Mouse (Mus musculus) frontal cortex, postnatal 36 days (tissue): ENCODE data around the gene Lrrc73.
A peak's percentile ranks its signal among the peaks of the same experiment; 100 is the strongest.

Experiments
- DNase-seq, 2 experiments: peaks; one replicate each; pipeline ENCODE4 v3.0.0; 2022; ENCODE audit warnings: low spot score in 2 of 2

The Lrrc73 gene

DNA sequence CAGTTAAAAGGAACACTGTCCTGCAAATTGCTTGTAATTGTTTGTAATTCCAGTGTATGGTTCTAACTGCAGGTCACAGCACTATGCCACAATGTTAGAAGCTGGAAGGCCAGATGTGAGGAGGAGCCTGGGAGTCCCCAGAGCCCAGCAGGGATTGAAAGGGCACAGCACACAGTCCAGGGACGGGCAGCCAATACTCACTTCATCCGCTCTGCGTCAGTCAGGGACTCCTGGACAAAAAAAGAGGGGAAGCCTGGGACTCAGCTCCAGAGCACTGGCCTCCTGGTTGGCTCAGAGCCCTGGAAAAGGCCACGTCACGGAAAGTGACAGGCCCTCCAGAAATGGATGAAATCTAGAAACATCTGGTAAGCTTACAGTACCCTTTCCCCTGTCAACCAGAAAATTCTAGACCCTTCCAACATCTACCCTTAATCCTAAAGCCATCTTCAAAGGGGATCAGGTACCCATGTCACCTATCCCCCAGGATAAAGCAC lies 8.9 kb downstream of the Lrrc73 start:
- no peak for DNase-seq

DNA sequence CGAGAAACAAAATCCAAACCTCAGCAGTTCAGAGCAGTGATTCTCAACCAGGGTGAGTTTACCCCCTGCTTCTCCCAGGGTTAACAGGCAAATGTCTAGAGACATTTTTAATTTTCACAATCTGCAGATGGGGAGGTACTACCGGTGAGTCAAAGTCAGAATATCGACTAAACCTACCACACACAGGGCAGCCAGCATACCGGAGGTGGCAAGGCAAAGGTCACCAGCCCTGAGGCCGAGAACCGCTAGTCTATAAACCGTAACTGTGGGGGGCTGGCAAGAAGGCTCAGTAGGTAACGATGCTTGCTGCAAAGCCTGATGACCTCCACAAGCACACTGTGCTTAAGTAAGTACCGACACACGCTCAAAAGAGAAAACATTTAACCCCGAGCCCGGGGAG lies 12.2 kb downstream of the Lrrc73 start:
- DNase-seq: no peak

DNA sequence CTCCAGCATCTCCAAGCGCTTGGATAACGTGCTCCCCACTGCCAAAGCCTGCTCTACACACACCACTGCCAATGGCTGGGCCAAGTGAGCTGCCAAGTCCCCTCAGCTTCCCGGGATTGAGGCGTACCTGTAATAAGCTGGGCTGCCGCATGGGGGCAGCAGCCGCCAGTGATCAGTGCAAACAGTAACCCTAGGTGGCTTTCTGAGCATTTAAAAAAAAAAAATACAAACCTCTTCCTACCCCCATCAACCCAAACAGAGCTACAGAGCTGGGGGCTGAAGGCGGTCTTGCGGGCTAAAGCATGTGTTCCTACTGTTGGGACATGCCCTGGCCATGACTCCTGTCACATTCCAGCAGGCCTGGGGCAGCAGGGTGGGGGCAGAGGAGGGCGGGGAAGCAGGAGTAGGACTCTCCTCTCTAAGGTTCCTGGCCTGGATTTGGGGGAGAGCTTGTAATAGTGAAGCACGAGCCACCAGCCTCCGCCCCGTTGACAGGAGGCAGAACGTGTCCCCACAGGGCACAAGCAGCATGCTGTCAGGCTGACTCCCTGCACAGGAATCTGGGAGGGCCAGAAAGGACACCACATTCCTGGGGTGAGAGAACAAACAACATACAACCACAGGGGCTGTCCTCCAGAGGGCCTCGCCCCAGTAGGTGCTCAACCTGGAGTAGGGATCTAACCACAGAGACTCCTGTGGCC lies 12.7 kb downstream of the Lrrc73 start:
- DNase-seq: peak; percentile 90 to 91

DNA sequence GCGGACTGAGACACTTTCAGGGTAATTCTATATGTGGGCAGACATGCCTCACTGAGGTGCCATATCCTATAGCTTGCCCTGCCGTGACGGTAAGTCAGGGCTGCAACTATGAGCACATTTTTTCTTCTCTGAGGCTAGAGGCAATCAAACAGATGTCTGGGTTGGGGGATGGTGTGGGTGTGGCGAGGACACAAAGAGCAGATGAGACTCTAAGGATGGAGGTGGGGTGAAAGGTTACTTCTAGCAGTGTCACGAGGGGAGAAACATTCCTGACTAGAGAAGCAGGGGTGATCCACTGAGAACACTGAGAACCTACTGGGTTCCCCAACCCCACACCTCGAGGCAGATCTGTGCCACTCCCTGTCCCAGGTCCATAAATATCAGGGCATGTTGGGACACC lies 13.7 kb downstream of the Lrrc73 start:
- DNase-seq: no peak

DNA sequence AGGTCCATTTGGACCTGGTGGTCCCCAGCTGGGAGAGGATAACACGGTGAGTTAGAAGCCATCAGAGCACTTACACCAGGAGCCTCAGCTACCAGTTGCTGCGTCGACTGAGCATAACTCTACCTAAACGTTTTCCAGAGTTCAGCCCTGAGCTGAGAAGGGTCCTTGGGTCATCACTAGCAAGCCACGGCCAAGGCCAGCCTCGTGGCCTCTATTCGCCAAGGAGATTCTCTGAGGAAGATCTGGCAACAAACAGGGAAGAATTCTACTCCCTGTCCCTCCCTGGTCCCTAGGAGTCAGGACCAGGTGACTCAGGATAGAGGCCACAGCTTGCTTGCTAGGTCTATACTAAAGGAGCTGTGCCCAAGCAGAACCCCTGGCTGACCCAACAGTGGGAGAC lies 14.2 kb downstream of the Lrrc73 start:
- no peak for DNase-seq

DNA sequence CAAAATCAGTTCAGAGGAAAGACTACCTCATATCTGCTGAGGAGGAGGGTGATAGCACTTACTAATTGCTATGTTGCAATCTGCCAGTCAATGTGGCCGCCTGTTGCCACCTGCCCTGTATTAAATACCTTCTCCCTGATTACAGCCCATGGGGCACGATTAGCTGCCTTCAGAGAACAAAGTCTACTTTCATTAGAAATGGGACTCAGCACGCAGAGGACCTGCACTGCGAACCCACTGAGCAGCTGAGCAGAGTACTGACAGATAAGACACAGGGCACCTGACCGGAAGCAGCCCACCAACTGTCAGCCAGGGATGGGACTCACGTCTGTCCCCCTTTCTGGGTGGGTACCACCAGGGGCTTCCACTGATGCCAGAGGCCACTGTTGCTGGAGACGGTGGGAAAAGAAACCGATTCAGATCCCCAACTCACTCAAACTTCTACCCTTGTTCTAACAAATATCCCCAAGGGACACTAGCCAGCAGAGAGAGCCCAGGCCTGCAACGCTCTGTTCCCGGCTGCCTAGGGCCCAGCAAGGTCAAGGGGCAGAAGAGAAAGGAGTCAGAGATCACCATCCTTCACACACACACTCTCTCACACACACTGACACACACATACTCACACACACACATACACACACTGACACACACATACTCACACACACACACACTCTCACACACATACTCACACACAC lies 14.8 kb downstream of the Lrrc73 start:
- no peak for DNase-seq

DNA sequence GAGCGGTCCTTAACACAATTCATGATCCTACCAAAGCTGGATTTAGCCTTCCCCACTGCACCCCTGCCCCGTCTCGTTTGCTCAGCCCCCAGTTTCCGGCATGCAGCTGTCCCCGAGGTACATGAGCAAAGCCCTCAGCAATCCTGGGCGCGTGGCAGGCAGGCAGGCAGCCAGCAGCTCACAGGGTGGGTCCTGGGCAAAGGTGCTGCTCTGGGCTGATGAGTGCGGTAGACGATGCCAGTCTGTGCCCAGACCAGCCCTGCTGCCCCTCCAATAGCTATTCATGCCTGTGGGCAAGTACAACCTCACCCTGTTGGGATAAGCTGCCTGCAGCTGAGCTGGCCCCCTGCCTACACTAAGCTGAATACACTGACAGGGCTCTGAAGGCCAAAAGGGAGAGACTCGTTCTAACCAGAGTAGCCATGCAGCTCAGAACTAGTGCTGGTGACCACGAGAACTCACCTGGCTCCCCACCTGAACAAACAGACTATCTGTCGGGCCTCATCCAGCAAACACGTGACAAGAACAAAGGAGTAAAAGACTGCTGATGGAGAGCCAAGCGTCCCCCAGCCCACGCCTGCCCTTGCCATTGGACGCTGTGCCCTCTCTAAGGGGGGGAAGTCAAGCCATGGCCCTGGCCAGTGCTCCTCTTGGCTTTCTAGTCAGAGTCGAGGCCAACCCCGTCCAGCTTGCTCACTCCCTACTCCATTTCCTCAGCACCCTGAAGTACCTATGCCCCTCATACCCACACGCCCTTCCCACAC lies 16.6 kb downstream of the Lrrc73 start:
- DNase-seq: no peak

DNA sequence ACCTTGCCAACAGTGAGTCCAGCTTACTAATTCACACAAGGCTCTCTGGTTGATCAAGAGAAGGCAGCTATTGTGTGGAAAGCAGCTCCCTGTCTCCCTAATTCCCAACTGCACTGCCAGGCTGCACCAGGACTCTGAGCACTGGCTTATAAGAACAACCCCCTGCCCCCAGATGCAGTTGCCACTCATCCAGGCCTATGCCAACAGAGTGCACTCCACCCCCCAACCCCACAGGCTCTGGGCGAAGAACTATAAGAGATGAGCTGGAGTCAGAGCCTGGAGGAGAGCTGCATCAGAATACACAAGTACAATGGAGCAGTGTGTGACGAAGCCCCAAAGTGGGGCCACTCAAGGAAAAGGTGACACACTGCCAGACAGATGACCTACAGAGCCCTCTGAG lies 18.7 kb downstream of the Lrrc73 start:
- DNase-seq: no peak

DNA sequence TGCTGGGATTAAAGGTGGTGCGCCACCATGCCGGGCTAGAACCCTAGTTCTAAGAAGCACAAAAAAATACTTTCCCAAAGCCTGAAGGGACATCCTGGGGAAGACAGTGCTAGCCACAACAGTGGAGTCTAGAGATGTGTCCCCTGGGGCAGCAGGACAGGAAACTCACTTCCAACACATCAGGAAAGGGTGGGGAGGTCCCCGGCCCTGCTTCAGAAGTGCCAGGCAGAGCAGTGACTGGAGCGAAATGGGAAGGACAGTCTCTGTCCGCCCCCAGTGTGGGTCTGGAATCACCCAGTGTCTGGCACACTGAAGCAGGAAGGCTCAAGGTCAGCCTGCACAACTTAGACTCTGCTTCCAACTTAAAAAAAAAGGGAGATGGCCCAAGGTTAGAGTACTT lies 19.3 kb downstream of the Lrrc73 start:
- no peak for DNase-seq

DNA sequence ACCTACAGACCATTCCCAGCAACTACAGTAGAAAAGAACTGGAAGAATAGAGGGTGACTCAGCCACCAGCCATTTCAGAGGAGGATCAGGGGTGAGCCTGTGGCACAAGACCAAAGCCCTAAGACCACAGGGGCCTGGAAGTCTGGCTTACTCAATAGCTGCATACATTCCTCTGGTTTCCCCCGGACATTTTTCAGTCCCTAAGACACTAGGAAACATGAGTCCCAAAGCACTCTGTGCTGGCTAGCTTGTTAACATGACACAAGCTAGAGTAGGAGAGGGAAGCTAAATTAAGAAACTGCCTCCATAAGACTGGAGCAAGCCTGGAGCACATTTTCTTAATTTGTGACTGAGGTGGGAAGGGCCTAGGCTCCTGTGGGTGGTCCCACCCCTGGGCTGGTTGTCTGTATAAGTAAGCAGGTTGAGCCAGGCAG lies 20.5 kb downstream of the Lrrc73 start:
- DNase-seq: peak in 1 of 2 experiments; percentile 70

DNA sequence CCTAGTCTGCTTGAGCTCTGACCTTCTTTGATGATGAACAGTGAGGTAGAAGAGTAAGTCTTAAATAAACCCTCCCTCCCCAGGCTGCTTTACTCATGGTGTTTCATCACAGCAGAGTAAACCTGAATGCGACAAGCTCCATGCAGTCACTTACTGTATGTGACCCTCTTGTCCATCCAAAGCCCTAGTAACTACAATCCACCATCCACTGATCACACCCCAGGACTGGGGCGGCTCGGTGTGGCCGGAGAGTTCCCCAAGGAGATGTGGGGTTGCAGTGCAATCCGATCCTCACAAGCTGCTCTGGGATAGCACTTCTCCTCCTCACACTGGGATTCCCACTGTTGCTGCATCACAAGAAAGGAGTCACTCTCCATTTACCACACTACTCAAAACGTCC lies 21.1 kb downstream of the Lrrc73 start:
- no peak for DNase-seq

DNA sequence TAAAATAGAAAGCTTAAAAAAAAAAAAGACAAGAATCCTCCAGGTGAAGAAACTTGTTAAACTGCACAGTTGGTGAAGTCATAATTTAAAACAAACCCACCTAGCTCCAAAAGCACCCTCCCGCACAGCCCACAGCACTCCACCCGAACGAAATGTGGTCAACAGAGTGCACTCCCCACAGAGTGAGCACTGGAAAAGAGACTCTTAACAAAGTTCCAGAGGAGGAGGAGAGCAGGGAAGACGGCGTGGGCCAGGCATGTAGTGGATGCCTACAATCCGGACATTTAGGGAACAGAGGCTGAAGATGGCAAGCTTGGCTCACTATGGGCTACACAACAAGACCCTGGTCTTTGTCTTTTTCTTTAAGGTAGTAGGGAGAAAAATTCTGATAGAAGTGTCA lies 21.7 kb downstream of the Lrrc73 start:
- DNase-seq: no peak

DNA sequence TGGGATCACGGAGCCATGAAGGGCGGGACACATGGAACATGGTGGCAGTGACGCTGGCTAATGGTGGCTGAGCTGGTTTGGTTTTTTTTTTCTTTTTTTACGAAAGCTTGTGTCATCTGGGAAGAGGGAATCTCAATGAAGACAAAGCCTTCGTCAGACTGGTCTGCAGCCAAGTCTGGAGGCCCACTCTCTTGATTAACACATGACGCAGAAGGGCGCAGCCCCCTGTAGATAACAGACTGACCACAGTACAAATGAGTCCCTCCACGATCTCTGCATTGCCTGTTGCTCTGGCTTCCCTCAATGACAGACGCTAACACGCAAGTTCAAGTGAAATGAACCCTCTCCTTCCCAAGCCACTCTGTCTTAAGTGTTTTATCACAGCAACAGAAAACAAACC lies 22.2 kb downstream of the Lrrc73 start:
- DNase-seq: no peak

DNA sequence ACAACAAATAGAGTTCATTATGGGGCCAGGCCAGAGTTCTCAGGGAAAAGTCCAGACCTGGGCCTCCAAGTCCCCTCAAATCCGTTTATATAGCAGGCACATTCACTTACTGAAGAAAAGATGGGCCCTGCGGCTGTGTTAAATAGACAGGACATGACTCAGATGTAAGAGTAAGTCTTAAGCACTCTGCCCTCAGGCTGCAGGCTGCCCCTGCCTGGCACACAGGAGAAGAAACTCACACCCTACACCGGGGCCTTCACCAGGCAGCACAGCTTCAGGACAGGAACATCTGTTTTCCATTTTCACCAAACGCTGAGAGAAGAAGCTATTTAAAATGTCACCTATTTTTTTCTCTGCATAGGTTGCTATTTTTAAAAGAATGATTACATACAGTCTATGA lies 24.3 kb downstream of the Lrrc73 start:
- no peak for DNase-seq

DNA sequence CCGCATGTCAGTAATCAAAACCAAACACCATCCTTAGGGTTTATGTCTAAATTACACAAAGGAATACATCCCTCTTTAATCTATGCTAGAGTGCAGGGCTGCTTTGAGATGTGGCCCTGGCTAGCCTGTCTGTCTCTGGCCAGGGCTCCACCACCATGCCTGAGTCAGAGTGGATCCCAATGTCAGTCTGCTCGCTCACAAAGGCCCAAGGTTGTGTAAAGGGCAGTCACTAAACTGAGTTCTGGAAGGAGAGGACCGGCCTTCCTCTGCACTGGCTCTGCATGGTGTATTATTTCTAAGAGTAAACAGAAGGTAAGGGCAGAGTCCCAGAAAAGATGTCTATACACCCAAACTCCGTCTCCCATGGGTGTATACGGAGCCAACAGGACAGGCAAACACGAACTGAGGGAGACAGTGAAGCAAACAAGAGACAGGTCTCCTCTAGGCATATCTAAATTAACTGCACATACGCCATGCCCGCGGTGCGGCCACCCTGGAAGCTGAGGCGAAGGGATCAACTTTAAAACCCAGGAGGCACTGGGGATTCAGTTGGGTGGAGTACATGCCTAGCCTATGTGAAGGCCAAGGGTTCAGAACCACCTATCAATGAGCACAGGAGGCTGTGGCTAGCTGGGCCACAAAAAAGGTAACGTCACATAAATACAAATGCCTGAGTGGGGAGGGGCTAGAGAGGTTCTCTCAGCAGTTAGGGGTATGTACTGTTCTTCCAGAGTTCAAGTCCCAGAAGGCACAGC lies 24.9 kb downstream of the Lrrc73 start:
- DNase-seq: no peak

DNA sequence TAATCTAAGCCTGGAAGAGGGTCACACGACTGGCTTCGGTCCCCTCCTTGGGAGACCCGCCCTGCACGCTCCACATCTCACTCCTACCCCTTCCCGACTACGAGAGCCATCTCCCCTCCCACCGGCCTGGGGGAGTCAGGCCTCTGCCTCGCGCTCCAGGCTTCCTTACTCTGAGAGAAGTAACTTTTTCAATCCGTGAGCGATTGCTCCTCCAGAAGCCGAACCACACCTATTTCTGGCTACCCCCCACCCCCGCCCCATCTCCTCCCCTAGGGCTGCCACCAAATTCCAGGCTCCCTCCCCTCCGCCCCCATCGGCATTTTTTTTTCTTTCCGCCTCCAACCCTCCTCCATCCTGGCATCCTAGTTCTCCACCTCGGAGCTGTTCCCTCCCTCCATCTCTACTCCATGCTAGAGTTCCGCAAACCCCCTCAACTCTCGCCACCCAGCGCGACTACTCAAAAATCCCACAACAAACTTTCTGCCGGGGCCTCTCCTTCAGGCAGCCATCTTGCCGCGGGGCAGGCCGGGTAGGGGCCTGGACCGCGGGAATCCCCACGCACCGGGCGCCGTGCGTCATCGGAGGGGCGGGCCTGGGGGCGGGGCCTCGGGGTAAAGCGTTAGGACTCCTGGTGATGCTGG lies 29.3 kb downstream of the Lrrc73 start, which contains the start of gene Tjap1:
Gene Tjap1, minus strand, starts transcription at position 544 of the 641 bp plus-strand sequence.
- peak; percentile 72 to 78 for DNase-seq

DNA sequence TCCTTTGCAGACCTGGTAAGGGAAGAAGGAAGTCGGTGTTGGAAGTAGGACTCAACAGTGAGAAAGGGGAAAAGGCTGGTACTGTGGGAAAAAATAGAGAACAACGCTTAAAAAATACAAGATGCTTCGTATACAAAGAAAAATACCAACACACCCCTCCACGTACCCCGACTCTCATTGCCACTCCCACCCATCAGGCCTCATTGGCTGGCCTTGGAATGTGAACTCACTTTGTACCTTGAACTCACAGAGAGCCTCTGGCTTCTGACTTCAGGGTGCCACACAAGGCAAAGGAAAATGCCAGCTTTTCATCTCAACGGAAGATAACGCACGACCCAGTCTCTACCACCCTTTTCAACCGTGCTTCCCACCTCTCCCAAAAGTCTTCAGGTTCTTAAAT lies 29.8 kb downstream of the Lrrc73 start:
- DNase-seq: no peak

DNA sequence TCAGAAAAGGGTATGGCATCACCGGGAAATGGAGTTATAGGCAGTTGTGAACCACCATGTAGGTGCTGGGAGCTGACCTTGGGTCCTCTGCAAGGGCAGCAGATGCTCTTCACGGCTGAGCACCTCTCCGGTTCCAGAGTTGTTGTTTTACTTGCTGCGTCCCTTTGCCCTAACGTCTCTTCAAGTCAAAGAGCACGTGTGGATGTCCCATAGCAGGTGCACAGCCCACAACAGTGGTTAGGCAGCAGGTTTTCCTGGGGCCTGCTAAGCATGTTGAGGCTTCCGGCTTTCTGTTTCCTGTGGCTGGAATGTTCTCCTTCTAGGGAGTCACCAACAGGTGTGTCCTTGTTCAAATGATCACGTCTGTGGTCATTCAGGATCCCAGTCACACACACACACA lies 30.6 kb downstream of the Lrrc73 start:
- DNase-seq: no peak

DNA sequence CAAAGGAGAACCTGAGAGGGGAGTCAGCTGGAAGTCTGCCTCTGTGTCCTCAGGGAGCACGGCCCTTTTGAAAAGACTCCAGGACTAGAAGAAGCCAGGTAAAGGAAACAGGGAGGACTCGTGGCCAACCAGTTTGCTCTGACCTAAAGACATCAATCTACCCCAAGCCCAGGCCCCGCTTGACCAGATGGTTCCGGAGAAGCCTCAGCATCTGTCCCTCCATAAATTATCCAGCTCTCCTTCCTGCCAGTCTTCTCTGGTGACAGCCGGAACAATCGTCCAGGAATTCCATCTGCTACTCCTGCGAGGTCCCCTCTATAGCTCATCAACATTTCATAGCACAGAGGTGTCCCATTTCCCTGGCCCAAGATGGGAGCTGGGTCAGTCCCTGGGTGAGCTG lies 31.3 kb downstream of the Lrrc73 start:
- no peak for DNase-seq

DNA sequence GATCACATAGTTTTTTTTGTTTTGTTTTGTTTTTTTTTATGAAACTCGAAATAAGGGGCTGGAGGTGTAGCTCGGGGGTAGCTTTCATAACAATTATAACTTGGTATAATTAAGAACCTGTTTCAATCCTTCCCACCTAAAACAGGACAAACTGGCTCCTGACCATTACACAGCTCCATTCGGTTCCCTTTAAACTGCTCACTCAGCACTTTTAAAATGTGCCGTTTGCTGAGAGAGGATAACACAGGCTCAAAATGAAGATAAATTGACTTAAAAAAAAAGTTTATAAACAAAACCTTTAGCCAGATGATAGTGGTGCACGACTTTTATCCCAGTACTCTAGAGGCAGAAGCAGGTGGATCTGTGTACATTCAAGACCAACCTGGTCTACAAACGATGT lies 32.1 kb downstream of the Lrrc73 start:
- no peak for DNase-seq

DNA sequence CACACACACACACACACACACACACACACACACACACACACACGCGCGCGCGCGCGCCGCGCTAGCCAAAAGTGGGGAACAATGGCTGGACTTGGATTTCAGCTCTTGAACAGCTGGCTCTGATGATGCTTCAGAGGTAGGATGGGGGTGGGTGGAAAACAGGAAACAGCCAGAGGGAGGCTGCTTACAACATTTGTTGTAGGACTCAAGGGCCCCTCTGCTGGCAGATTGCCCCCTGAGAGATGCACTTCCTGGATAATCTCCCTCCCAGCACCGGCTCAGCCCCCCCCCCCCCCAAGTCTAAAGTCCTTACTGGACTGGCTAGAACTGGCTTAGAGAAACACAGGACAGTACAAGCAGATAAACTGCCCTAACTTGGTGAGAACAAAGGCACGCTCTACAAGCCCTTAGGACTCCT lies 34.4 kb downstream of the Lrrc73 start:
- no peak for DNase-seq
